Comparison of ENCODE assay signal across 8 mouse cellular contexts in genomic region chr5:124030386-124031067, GRCm38 (mm10). TPM values are rescaled to one million over a fixed set of nuclear protein-coding genes. Genes with fewer than 3 reads are reported as not detected.
DNase-seq lines count a peak whose midpoint lies in the region; ATAC-seq and TF ChIP-seq lines count a peak whose summit lies in the region.

No protein-coding gene starts in this region.

- peak; percentile 55 for DNase-seq in cerebellum, adult 18-20 months
- DNase-seq in cerebellum, postnatal 4 days (ENCODE audit: low spot score in 2 of 2): no peak
- DNase-seq in testis, postnatal 14 days (ENCODE audit: low spot score): no peak
- DNase-seq in induced T-regulatory cell, adult 2 months (ENCODE audit: low read depth): peak; percentile 63
- DNase-seq in frontal cortex, postnatal 10 days (ENCODE audit: low spot score in 2 of 2): no peak

- ATAC-seq in neural tube, embryonic 13.5 days (ENCODE audit: low read depth): peak; percentile 33
- ATAC-seq in inflammation-experienced regulatory T-cells, adult 6 months: no peak

- no peaks in the 10 kb centered on the region for H3K36me3 ChIP-seq in testis, adult 2 months (ENCODE audit: control insufficient read depth, insufficient read depth, low read length)
- no peaks in the 10 kb centered on the region for H3K36me3 ChIP-seq in neural tube, embryonic 13.5 days

- H3K9me3 ChIP-seq in neural tube, embryonic 13.5 days: no peaks in the 10 kb centered on the region

- no peak for TF ChIP-seq POLR2A in testis, adult 2 months (IDR thresholded peaks at IDR 0.05; ENCODE audit: control insufficient read depth, low read depth, low read length)

- peak overlapping the region; percentile 98 for H3K9ac ChIP-seq in neural tube, embryonic 13.5 days

- 21% methylated on average over 12 of the region's 12 CpGs for WGBS in neural tube, embryonic 13.5 days

- TF ChIP-seq CTCF in testis, adult 2 months (IDR thresholded peaks at IDR 0.05; ENCODE audit: control insufficient read depth, insufficient read depth, insufficient replicate concordance, low read depth, low read length): no peak

- no peaks in the 10 kb centered on the region for H3K27me3 ChIP-seq in testis, adult 2 months (ENCODE audit: control insufficient read depth, insufficient read depth, low read length)
- no peaks in the 10 kb centered on the region for H3K27me3 ChIP-seq in neural tube, embryonic 13.5 days

- H3K4me2 ChIP-seq in neural tube, embryonic 13.5 days: peak overlapping the region; percentile 74

- peak overlapping the region; percentile 88 for H3K4me3 ChIP-seq in testis, adult 2 months (ENCODE audit: control insufficient read depth, low read depth, low read length)
- H3K4me3 ChIP-seq in neural tube, embryonic 13.5 days: peak overlapping the region; percentile 94

- no peak overlapping the region for H3K27ac ChIP-seq in testis, adult 2 months (ENCODE audit: control insufficient read depth, insufficient read depth, low read depth, low read length)
- peak overlapping the region; percentile 95 for H3K27ac ChIP-seq in neural tube, embryonic 13.5 days (replicated peaks)

- H3K4me1 ChIP-seq in testis, adult 2 months (ENCODE audit: control insufficient read depth, insufficient read depth, low read length): peaks cover 6% of the 10 kb centered on the region; the same call in 1 of the 2 replicates
- H3K4me1 ChIP-seq in neural tube, embryonic 13.5 days (replicated peaks): peaks cover 52% of the 10 kb centered on the region

RNA-seq across cellular contexts. Expression of gene Vps37b, which starts 1.5 kb away (rescaled TPM):
- polyA plus RNA-seq in testis, adult 2 months (2012; rRNA removed): 46.6 and 47.7 TPM in 2 replicates
- polyA plus RNA-seq in neural tube, embryonic 13.5 days (2015; fragmentation: Nextera tagmentation; extraction: Ambion mirVana): 77.5 and 78.5 TPM in 2 replicates
- polyA plus RNA-seq in inflammation-experienced regulatory T-cells, adult 6 months (2017; shearing (Covaris generic)): 10 to 100 TPM; 18.4 to 21.9 (median 18.7) TPM

RNA-seq across cellular contexts. Expression of gene Hip1r, which starts 57.1 kb away (rescaled TPM):
- 8.7 and 11.0 TPM in 2 replicates for polyA plus RNA-seq in testis, adult 2 months (2012; rRNA removed)
- polyA plus RNA-seq in neural tube, embryonic 13.5 days (2015; fragmentation: Nextera tagmentation; extraction: Ambion mirVana): 17.1 and 22.3 TPM in 2 replicates
- polyA plus RNA-seq in inflammation-experienced regulatory T-cells, adult 6 months (2017; shearing (Covaris generic)): 10 to 100 TPM in 2 of 3 experiments, 1 to 10 TPM in 1; 5.9 to 20.1 (median 14.8) TPM

Comparison
In these comparisons a context has a peak if more than half of its experiments do, and no peak if none do; other contexts are left out.
1. DNase-seq: peak in cerebellum, adult 18-20 months (2 of 2) and induced T-regulatory cell, adult 2 months (single experiment); none in cerebellum, postnatal 4 days (0 of 2), testis, postnatal 14 days (single experiment) and frontal cortex, postnatal 10 days (0 of 2).